Mouse (Mus musculus) frontal cortex, postnatal 25 days (tissue): ENCODE data around the gene Vmn2r124.
"Not testable (repeated sequence)": the region's sequence is repeated elsewhere in the genome, so short reads cannot be mapped to it uniquely, and the experiment has no call there.

Source experiments
- DNase-seq, 2 experiments: peaks; one replicate each; pipeline ENCODE4 v3.0.0; 2022; ENCODE audit warnings: low spot score in 2 of 2

The Vmn2r124 gene

GRCm38 (mm10) chr17:18049124-18049523 is at the start of gene Vmn2r124:
Vmn2r124 (plus strand) TSS chr17:18049424.
- DNase-seq: no peak

DNA sequence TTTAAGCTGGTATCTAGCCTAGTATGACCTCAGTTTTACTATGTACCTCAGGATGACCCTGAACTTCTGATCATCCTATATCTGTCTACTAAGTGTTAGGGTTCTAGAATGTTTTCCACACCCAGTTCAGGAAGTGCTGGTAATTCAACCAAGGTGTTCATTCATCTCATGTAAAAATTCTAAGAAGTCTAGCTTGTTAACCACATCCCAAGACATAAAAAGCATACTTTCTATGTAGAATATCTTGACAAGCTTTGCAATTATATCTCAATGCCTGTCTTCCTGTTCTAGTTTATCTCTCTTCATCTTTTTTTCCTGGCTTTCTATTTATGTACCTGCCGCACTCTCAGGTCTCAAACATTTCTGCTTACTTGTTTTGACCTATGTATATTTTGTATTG is 44.5 kb upstream of the Vmn2r124 start:
- no peak for DNase-seq

GRCm38 (mm10) chr17:18021433-18021832 is 27.8 kb upstream of the Vmn2r124 start, which contains the start of gene Fpr-rs4:
Fpr-rs4 (plus strand) TSS chr17:18021733.
- no peak for DNase-seq

GRCm38 (mm10) chr17:18084716-18085115 is 35.5 kb downstream of the Vmn2r124 start, which contains the start of gene Vmn2r91:
Vmn2r91 (plus strand) TSS chr17:18085016.
- DNase-seq: not testable (repeated sequence)

- DNase-seq: not testable (repeated sequence)
These were observed 46.4 kb downstream of the Vmn2r124 start for GRCm38 (mm10) chr17:18095626-18096025.

- DNase-seq: not testable (repeated sequence)
These were observed 53.0 kb downstream of the Vmn2r124 start for GRCm38 (mm10) chr17:18102265-18102664.
